Mouse (Mus musculus) spleen, postnatal 36 days (tissue): ENCODE measurements around the gene Pgm2.
A peak's percentile ranks its signal among the peaks of the same experiment; 100 is the strongest.

ENCODE experiments used
- DNase-seq, 2 experiments: peaks; one replicate each; pipeline ENCODE4 v3.0.0; 2022; ENCODE audit warnings: low spot score in 2 of 2, mixed read lengths in 1 of 2

Pgm2 gene

DNA sequence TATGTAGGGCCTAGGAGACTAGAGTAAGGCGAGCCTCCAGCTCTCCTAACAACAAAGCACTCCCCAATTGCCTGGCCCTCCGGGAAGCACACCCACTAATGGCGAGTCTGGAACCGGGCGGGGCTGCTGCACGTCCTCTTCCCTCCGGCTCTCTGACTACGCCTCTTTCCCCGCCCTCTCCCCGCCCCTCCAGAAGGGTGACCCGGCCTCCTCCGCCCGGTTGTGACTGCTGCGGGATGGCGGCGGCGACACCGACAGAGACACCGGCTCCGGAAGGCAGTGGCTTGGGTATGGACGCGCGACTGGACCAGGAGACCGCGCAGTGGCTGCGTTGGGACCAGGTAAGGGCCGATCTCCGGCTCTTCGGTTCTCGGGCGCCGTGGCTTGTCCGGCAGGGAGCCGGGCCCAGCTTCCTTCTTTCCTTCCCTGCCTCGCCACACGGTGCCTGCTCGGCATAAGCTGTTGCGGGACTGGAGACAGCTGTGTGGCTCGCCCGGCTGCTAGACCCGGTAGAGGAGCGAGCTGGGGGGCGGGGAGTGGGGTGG, at the start of gene Pgm2:
Gene Pgm2, plus strand, starts transcription at position 203 of the 545 bp plus-strand sequence.
- DNase-seq, result peak; percentile 83

DNA sequence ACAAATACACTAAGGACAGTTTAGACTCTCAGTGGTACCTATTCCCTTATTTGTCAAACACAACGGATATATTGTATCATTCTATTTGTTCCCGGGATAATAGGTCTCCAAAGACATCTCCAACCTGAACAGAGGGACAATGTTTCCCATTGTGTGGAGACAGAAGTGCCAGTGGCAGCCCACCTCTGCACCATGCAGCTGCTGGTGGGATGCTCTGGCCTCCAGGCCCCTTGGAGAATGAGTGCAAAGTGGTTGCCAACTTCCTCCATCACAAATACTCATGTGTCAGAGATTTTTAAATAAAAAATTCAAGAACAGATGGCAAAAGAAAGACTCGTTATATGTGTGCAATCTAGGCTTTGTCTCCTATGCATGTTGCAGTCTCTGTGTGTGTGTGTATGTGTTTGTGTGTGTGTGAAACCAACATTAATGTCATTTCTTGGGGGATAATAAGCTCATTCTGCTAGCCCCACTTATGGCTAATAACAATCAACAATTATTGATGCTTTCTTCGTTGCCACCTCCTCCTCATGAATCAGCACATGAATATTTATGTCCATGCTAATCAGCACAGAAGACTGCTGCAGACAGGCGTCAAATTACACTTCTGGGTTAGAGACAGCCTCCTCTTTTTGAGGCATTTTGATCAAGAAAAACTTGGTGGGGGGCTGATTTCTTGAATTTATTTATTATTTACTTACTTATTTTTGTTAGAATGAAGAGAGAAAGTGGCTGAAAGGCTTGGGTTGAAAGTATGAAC, 48.9 kb upstream of the Pgm2 start:
- no peak for DNase-seq

DNA sequence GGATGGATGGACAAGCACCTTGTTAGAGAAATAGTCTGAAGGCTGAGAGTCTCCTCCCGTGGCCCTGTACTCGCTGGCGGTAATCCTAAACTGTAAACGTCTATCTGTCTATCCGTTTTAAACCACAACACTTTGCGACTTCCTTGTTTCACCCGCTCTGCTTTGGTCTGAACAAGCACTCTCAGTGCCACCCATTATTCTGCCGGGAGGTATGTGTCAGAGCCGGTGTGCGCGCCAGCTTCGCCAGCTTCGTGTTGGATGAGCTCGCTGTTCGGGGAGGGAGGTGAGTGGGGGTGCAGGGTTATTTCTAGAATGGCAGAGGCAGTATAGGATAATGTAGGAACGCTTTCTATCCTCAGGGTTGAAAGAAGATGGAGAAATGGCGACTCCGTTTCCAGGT, 48.0 kb upstream of the Pgm2 start:
- DNase-seq, result peak; percentile 38 to 47

DNA sequence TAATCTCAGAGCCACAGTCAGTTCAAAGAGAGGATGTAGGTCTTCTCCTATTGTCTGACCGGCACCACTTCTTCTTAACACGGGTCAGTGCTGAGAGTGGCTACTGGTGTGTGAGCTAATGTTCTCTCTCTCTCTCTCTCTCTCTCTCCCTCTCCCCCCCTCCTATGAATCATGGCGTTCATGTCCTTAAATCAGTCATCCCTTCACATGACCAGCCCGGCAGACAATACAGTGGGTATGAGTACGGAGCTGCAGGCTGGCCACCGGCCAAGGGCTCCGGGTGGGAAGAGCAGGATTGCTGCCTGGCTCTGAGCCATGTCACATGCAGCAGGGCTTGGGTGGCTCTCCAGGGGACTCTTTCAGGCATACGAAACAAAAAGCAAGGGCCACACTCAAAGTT, 47.2 kb upstream of the Pgm2 start:
- no peak for DNase-seq

DNA sequence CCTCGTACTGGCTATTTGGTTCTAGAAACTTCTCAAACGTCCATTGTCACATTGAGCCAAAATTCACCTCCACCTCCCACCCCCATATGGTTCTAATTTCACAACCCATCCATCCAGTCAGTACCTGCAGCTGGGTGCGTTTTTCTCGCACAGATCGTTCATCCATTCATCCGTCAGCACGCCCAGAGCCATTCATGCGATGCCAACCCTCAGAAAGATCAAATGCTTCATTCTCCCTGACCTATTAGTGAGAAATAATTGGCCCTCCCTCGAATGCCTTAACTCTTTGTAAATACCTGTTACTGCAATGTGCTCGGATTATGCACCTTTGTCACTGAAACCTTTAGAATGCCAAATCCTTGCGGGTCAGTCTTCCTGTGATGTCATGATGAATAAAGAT, 45.8 kb upstream of the Pgm2 start:
- DNase-seq, result no peak

DNA sequence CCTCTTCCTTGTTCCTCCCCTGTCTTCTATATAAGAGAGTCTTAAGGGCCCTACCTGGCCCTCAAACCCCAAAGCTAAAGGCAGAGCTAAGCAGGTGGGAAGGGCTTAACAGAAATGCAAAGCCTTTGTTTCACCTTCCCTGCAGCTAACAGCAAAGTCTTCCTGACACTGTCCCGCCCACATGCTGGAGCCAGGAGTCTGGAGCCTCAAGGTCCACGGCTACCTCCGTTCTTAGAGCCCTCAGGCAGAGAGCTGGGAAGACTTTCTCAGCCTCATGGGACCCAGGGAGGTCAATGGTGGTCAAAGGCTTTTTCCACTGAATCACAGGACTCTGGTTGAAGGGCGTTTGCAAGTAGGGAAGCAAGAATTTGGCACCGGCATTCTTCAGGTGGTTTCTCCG, 44.8 kb upstream of the Pgm2 start:
- DNase-seq, result no peak

DNA sequence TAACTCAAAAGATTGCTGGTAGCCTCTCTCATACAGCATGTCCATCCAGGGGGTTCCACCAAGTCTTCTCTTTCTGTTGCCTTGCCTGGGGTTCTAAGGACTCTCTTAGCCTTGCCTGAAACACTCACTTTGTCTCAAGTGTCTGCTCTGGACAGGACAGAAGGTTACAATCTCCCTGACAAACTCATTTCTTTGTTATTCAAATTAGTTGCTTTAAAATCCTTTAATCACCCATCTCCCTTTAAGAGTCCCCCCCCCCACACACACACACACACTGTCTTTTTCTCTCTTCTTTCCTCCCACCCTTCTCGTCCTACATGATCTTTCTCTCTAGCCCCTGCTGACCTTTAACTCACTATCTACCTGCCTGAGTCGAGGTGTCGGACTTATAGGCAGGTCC, 44.1 kb upstream of the Pgm2 start:
- DNase-seq, result no peak

DNA sequence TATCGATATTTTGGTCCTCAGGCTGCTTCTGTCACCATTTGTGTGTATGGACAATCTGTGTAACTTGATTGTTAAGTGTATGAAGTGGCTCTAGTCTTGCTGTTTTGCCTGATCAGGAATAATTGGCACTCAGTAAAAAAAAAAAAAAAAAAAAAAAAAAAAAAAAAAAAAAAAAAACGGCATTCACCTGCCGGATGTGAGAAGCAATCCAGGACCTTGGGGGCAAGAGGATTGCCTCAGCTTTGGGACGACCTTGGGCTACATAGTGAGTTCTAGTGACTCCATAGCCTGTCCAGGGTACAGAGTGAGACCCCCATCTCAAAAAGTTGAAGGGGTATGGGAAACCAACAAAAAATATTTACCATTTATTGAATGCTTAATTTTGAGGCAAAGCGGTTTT, 43.5 kb upstream of the Pgm2 start:
- no peak for DNase-seq

DNA sequence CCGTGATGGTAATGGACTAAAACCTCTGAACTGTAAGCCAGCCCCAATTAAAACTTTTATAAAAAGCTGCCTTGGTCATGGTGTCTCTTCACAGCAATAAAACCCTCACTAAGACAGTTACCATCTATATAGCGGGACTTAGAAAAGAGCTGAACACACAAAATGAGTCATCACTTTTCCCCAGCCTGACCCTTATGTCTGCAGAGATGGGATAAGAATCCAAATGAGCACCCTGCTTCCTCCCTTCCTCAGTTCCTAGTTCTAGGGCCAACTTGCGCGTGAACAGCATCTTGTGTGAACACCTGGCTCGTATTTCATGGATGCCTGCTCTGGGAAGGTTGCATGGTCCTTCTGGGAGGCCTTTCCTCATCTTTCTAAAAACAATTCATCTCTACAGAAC, 39.7 kb upstream of the Pgm2 start:
- no peak for DNase-seq

DNA sequence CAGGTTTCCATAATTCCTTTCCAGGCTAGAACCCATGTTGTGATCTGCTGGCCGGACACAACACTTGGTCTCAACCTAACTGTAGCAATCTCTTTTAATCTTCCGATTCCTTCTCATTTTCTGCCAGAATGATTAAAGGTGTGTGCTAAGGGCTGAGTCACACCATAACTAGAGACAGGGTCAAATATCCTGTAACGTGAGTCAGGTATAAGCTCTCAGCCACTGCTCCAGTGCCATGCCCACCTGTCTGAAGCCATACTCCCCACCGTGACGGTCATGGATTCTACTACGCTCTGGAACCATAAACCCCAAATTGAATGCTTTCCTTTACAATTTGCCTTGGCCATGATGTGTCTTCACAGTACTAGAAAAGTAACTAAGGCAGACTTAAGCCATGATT, 36.5 kb upstream of the Pgm2 start:
- DNase-seq, result no peak

DNA sequence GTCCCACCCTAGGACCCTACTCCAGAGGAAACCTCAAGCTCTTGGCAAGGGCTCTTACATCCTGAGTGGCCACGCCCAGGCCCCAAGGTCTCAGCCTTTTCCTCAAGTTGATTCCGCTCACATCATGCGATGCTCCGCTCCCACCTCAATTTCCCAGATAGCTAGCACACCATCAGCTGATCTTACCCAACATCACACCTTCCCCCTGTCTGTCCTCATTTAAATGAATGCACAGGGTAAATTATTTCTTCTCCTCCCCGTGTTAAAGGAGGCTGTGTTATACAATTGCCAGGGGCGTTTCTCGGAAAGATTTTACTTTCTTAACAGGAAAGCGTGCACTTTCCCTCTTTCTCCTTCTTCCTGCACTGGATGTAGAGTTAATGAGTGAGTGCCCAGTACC, 31.9 kb upstream of the Pgm2 start:
- DNase-seq, result no peak

DNA sequence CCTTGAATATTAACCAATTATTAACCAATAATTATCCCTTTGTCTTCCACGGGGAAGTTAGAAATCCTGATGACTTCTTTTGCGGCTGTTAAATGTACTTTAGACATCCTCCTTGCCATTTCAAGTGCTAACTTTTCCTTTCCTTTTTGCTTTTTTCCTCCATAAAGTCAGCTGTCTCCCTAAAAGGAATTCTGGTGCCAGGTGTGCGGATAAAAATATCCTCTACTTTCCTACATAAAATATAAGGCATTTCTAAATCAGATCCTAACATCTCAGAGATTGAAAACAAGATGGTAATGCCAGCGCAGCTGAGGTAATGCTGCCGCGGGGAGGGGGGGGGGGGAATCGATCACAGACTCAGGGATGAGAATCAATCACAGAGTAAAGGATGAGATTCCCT, 31.1 kb upstream of the Pgm2 start:
- no peak for DNase-seq

DNA sequence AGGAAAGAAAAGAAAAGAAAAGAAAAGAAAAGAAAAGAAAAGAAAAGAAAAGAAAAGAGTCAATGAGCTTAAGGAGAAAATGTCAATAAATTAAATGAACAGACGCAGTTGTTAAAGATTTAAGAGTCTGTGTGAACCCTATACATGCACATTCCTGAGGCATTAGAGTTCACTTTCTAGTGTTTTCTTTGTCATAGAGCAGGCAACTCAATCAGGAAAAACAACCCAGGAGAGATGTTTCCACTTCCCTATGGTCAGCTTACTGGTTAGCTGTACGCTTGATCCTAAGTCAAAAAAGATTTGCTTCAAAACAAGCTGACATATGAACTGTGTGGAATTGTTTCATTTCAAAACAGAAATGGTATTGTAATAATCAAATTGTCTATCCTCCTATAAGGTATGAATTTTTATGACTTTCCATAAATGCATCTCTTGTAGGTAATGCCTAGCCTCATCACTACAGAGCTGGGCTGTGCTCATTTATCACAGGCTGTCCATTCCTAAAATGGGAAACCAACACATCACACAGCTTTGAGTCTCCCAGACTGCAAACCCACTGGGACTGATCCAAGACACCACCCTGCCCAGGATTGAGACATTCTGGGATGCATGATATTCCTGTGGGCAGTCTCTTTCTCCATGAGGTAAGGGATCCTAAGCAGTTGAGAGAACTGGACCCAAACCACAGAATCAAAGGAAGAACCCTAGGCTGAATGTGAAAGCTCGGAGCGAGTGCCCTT, 29.7 kb upstream of the Pgm2 start:
- DNase-seq, result no peak

DNA sequence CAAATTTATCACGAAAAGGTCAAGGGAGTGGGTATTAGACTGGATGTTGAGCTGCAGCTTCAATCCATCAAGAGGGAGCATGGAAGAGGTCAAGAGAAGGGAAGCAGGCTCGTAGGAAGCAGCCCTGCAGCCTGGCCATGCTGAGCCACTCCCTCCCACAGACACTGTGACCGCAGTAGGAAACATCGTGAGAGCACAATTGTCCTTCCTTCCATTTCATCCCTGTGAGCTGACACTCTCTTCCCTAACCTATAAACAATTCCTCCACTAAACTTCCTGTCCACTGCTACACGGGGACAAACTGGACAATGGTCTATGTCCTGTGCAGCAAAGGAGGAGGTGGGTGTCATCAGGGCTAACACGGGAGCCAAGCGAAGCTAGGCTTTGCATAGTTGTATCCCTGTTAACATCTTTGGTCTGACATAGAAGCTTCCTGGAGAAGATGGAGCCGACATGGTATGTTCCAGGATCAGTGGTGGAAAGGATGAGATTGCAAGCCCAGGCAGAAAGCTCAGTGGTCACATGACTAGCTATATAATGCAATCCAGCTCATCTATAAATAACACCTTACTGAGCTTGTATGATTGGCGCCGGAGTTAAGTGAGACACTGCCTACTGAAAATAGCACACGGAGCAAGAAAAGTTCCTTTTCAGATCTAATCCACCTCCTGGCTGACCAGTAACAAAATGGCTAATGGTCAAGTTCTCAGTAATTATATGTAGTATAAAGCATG, 29.0 kb upstream of the Pgm2 start:
- DNase-seq, result no peak

DNA sequence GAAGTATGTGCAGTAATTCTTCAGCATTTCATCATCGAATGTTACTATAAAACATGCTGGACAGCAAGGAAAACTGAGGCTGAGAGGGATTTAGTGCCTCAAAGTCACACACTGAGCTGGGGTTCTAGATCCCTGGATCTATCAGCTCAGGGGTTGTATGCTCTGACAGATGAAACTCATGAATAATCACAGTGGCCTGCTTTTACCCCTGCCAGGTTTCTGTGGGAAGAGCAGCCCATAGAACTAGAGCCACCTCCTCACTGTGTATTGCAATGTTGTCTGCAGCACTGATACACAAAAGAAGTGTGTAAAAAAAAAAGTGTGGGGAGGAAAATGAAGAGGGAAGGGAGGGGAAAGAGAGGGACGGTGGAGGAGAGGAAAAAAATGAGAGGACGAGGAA, 28.3 kb upstream of the Pgm2 start:
- no peak for DNase-seq

DNA sequence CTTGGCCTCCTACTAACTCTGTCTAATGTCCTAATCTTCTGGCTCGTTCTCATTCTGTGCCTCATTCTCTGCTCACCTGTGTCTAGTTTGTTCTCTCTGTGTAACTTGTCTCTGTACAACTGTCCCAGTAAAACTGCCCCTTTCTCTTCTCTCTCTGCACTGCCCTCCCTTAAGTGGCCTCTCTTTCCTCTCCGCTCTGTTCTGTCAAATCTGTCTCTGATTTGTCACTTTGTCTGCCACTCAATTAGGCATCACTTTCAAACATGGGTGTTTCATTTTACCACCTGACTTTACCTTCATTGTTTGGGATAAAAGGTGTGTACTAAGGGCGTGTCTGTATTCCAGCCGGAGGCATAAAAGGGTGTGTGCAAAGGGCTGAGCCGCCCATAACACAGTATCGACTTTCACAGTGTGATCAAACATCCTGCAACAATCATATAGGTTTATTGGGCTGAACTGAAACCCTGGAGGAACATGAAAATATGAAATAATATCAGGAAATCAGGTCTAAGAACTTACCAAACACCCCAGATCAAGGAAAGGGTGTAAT, 27.2 kb upstream of the Pgm2 start:
- no peak for DNase-seq

DNA sequence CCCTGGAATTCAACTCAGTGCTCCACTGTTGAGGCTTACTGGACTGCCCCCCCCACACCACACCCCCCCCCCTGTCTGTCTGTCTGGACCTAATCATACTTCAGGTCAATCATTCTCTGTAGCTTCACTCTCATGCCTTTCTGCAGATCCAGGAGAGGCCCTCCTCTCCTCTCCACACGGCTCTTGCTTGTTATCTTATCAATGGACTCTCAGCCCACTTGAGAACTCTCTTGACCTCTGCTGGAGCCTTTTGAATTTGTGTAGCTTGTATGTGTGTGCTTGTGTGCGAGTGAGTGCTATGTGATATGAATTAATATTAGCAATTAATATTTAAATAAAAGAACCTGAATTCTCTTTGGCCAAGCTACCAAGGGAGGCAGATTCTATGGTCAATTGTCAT, 26.6 kb upstream of the Pgm2 start:
- no peak for DNase-seq

DNA sequence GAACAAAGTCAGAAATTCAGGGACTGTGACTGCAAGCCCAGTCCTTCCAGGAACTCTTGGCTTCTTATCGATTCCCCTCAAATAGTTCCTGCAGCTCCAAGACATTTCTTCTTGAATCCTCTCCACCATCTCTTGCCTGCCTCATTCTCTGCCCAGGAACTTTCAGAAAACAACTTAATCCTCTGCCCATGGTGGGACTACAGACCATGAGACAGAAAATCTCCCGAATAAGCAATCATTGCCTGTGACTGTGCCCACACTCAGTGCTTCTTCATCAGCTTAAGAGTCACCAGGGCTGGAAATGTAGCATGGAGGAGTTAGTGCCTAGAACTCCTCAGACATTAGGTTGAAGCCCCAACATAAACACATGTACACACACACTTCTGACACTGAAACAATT, 25.2 kb upstream of the Pgm2 start:
- no peak for DNase-seq

DNA sequence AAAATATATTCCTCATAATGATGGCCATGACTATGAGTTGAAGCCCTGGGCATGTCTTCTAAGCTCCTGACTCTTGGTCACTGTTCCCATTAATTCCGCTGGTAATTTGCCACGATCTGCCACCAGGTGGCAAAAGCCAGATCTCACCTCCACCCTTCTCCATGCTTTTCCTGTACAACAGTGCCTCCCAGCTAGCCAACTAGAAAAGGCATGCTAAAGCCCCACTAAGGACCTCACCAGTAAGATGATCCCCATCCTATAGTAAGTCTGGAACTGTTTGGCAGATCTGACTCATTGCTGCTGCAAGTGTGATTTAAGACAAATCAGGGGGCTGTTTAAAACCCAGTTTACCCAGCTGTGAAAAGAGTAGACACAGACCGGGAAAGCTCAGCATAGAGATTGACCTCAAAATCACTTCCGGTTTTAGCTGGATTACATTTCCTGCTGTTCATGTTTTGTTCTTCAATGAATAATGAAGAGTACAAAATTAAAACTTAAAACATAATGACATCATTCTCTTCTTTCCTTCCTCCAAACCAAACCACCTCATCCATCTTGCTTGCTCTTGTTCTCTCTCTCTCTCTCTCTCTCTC, 22.6 kb upstream of the Pgm2 start:
- peak; percentile 62 to 67 for DNase-seq

DNA sequence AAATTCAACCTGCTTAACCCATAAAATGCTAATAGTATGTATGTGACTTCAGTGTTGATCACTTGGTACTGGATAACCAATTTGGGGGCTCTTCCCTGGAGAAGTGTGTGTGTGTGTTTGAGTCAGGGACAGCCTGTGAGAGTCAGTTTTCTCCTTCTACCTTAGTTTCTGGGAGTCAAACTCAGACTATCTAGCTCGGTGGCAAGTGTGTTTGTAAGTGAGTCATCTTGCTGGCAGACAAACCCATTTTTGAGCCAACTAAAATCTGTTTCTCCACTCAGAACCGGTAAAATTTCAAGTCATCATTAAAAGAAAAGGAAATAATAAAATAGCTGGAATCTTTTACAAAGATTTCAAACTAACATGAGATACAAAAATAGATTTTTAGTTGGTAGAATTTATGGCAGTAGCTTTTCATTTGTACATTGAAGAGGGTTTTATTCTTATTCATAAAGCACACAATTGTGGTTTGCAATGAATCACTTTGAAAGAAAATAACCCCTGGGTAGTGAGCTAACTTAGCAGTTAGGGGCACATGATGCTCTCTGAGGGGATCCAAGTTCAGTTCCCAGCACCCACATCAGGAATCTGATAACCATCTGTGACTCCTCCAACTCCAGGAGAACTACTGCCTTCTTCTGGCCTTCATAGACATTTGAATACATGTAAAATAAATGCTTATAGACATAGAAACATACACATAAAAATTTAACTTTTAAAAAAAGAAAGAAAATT, 21.8 kb upstream of the Pgm2 start:
- DNase-seq, result no peak

DNA sequence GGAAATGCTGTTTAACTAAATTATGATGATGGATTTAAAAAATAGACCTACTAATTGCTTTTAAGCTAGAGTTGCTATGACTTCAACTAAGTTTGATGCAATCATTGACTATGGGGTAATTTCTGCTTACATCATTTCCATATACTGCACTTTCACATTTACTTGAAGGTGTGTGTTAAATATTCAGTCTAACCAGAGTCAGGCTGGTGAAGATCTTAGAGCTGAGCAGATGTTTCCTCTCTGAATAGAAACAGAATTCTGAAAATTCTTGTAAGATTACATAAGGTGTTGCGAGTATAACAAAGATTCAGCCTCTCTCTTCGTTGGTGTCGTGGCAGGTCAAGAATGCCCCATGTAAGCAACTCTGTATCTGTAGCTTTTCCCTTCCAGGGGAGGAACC, 18.3 kb upstream of the Pgm2 start:
- no peak for DNase-seq
